Mouse (Mus musculus): ENCODE results near the gene Chmp6.

Chmp6 gene

DNA sequence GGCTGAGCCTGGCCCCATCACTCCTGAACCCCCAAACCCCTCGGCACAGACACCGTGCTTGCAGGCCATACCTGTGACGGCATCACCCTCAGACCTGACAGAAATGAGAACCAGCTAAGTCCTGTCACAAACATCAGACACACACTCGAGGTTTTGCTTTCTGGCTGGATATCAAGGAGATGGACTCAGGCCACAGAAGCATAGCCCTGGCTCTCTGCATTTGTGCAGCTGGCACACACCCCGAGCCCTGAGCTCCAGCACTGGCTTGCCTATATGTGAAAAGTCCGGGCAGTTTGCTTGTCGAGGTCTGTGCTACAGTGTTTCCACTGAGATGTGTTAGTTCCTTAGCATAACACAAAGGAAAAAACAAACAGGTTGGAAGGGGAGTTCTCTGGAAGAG lies 5.5 kb upstream of the Chmp6 start:
- DNase-seq (ENCODE audit: low spot score in 2 of 2) = no peak

DNA sequence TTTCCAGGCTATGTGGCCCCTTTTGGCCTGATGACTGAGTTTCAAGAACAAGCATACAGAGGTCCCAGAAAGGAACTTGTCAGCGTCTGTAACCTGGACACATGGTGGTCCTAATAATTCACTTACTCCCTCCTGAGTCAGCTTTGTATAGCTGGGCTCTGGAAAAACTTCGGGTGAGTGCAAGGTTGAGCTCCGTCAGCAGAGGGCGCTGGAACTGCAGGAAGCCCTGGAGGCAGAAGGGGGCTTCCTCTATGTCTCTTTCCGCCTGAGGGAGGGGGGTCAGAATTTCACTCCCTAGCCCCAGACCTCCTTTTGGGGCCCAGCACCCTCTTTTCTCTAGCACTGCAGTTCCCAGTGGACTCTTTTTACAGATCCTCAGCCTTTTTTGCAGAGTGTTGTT lies 3.8 kb upstream of the Chmp6 start:
- peak; percentile 84 to 87 for DNase-seq (ENCODE audit: low spot score in 2 of 2)

DNA sequence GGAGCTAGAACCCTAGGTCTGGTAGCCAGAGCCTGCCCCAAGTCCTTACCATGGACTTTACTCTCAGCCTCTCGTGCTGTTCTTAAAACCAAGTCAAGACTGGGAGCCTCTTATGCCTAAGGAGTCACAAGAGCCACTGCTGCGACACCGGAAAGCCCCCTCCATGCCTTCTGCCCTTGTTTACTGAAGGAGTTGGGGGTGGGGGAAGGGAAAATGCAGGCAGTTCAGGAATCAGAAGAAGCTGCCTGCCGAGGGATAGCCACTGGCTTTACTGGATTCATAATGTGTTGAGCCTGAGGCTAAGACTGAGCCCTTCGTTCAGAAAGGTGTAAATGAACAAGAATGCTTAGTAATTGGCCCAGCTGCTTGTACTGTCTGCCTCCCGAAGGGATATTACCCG lies 396 bp upstream of the Chmp6 start:
- DNase-seq (ENCODE audit: low spot score in 2 of 2) = no peak

DNA sequence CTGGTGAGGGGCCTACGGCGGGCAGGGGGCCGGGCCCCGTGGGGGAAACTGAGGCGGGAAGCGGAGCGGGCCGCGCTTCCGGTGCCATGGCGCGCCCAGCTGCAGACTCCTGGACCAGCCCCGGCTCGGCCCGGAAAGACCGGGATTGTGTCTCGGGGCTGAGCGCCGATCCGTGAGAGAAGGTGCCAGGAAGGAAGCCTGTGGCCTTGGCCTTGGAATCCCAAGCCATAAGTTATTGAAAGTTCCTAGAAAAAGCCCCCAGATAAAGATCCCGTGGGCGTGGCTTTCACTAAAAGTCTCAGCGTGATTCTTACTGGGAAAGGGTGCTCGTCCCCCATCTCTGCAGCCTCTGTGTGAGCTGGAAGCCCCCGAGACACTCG lies 684 bp downstream of the Chmp6 start:
- DNase-seq (ENCODE audit: low spot score in 2 of 2) = no peak

DNA sequence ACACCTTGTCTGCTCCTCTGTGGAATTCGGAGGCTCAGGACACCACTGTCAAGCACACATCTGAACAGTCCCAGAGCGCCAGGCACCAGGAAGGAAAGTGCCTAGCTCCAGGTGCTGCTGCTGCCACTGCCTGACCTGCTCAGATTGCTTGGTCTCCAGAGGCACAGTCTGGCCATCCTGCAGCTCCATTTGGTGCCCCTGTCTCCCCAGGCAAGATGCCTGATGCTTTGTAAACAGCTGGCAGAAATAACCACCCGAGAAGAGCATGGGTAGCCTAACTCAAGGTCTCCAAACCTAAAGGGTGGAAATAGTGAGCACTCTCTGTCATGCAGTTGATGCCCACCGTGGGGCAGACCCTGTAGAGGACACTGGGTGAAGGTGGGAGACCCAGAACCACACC lies 1.1 kb downstream of the Chmp6 start:
- no peak for DNase-seq (ENCODE audit: low spot score in 2 of 2)

DNA sequence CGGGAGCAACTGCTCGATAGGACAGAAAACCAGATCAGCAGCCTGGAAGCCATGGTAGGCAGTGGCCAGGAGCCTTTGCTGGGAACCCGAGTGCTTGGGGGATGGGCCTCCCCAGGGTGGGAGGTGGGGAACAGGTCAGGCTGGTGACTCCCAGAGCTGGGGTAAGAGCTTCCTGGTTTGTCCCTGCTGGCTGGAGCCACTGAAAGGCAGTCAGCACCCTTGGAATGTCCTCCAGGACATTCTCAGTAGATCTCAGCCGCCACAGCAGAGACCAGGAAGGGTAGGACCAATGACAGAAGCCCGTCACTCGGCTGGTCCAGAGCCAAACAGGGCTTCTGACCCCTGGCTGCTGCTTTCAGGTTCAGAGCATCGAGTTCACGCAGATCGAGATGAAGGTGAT lies 2.4 kb downstream of the Chmp6 start:
- DNase-seq (ENCODE audit: low spot score in 2 of 2) = no peak

DNA sequence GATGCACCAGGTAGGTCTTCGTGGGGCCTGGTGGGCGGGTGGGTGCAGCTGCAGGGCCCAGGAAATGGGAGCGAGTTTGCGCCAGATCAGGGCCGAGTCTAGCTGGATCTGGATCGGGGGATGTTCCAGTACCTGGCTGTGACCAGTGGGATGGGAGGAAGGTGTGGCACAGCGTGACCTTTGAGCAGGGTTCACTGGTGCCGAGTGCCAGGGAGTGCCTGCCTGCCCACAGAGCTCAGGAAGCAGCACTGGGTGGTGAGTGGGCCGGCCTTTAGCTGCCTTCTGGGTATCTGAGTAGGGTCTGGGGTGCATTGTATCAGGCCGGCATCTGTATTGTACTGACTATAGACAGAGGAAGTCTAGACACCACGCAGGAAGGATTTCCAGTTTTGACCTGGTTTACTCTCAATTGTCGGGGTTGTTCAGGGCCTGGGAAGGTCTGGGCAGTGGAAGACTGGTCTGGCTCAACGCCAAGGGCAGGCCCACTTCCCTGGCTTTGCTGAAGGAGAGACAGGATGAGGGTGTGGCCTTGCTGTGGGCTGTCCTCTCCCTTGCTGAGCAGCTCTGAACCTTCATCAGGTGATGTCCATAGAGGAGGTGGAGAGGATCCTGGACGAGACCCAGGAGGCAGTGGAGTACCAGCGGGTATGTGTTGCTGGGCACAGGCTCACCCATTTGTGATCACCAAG lies 3.0 kb downstream of the Chmp6 start:
- DNase-seq (ENCODE audit: low spot score in 2 of 2) = no peak

DNA sequence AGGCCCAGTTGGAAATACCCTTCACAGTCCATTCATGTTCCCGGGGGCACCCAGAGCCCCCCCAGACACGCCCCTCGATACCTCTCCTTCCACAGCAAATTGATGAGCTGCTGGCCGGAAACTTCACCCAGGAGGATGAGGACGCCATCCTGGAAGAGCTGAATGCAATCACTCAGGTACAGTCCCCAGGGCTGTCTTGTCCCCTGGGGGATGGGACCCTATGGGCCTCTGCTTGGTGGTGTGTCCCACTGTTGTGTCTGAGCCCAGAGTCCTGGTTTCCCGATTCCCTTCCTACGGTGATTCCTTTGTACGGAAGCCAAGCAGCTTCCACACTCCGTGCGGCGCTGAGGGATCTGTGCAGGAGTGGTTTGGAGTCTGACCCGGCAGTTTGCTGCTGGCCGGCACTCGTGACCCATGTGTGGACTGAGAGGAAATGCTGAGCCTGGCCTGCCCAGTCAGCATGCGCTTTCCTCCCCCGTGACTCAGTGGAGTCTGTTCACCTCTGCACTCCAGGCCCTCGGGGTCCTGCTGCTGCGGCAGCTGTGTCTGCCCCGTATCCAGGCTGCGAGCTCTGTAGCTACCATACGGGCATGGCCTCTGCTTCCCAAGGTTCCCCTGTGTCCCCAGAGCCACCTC lies 3.7 kb downstream of the Chmp6 start:
- no peak for DNase-seq (ENCODE audit: low spot score in 2 of 2)

DNA sequence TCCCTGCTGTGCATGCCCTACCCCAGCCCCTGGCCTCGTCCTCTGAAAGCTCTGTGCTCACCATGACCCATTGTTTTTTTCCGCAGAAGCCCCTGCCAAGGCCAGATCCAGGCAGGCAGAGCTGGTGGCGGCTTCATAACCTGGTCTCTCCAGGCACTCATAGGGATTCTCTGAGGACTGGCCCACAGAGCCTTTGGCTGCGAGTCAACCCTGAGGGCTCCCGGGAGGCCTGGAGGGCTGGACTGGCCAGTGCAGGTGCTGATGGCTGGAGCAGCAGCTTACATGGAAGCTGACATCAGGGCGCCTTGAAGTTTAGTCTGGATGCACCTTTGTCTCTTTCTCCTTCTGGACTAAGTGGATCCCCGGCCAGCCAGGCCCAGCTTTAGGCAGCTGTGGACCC lies 5.3 kb downstream of the Chmp6 start:
- no peak for DNase-seq (ENCODE audit: low spot score in 2 of 2)

DNA sequence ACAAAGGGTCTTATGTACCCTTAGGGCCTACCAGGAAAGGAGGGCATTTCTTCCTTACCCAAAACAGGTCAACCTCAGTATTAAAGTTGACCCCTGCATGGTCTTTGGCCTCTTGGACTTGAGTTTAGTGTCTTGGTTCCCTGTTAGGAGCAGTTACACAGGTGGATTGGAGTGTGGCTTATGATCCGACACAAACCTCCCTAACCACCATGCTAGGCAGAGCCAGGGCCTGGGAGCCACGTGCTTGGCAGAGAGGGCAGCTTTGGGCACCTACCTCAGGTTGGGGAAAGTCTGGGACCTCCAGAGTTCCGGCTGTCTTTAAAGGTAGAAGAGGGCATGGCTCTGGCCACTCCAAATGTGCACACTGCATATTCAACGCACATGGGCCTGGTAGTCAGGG lies 6.2 kb downstream of the Chmp6 start:
- DNase-seq (ENCODE audit: low spot score in 2 of 2) = no peak

DNA sequence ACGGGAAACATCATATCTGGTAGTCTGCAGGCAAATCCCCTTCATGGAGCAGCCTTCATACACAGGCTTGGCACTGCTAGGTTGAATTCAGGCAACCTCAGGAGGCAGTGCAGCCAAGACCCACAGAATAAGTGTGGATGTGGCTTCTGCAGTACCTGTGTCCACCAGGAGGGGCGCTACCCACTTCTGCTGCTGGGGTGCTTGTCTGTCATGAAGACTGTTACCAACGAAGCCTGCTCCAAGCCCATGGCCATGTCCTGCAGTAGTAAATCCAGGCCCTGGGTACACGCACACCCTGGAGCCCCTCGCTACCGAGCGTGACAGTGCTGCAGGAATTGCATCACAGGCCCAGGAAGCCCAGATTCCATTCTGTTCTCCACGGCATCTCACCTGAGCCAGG lies 6.7 kb downstream of the Chmp6 start:
- DNase-seq (ENCODE audit: low spot score in 2 of 2) = peak; percentile 73 to 78

DNA sequence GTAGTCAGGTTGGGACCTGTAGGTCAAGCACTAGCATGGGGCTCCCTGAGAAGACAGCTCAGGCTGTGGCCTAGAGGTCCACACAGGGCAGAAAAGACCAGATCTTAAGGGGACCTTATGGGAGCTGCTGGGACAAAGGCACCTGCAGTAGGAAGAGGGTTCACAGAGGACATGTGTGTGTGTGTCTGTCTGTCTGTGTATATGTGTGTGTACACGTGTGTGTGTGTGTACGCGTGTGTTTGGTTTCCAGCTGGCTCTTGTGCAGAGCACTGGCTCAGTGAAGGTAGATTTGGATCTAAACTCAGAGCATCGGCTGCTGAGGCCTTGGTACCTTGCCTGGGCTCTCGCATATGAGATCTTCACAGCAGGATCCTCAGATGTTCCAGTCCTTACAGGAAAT lies 7.4 kb downstream of the Chmp6 start:
- no peak for DNase-seq (ENCODE audit: low spot score in 2 of 2)

DNA sequence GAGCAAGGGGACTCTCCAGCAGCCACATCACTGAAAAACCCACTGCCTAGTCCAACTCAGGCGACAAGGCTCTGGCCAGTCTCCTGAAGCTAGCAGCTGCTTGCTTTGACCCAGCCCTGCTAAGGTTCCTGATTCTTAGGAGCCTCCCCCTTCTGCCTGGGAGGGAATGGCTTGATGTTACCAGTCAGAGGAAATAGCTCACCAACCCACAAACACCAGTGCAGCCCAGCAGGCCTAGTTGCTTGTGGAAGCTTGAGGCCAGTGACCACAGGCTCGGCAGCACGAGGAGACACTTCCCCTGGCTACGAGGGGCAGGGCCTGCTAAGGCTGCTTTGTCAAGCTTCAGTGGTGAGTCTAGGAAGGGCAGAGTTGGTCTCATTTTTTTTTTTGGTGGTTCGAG lies 11.9 kb downstream of the Chmp6 start:
- DNase-seq (ENCODE audit: low spot score in 2 of 2) = no peak

DNA sequence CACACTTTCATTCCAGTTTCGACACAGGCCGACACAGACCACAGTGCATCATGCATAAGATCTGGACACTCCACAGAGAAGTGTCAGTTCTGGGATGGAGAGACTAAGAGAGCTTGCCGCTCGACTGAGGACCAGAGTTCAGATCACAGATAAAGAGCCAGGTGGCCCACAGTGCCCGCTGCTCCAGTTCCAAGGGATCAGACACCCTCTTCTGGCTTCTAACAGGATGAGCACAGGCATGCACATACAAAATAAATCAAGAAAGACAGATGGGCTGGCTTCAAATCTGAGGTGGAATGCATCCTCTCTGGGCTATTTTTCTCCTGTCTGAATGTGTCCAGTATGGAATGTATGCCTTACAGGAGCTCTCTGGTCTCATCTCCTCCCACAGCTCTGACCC lies 13.5 kb downstream of the Chmp6 start:
- DNase-seq (ENCODE audit: low spot score in 2 of 2) = no peak

DNA sequence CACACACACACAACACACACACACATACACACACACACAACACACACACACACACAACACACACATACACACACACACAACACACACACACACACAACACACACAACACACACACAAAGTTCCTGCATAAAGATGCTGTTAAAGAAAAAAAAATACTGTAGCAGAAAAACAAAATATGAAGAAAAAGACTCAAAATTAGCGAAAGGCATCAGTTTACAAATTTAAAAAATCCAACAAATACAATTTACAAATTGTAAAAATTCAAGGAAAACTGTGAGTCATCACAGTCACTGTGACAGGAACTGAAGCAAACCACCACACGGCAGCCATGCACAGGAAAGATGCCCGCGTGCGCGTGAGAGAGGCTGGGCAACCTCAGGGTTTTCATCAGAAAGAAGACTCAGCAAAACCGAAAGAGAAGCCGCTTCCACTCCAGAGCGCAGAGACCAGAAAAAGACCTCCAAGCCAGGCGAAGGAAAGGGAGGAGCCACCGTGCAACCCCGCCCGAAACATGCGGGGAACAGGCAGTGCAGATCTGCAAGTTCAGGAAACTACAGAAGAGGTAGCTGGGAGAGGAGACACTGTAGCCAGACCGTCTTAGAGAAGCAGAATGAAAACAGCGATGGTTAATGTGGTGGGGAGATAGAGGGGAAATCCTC lies 14.9 kb downstream of the Chmp6 start:
- DNase-seq (ENCODE audit: low spot score in 2 of 2) = peak; percentile 64 to 70

DNA sequence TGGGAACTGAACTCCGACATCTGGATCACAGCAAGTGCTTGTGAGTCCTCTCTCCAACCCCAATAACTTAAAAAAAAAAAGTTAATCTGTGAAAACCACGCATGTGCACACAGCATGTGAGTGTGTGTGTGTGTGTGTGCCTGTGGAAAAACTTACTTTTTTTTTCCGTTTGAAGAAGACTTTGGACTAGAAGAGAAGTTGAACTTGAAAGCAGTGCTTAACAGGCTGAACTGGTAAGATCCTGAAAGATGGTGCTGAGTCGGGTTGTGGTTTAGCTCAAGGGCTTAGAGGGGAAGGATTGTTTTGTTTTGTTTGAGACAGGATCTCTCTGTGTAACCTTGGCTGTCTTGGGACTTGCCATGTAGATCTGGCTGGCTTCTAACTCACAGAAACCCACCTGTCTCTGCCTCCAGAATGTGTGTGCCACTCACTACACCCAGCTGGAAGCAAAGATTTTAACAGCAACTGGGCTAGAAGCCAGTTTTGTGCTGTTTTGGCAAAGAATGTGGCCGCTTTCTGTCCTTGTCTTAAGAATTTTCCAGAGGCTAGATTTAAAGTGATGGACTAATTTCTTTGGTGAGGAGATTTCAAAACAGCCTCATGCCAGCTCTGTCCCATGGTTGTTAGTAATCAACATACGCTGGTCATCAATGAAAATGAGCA lies 16.5 kb downstream of the Chmp6 start:
- no peak for DNase-seq (ENCODE audit: low spot score in 2 of 2)

DNA sequence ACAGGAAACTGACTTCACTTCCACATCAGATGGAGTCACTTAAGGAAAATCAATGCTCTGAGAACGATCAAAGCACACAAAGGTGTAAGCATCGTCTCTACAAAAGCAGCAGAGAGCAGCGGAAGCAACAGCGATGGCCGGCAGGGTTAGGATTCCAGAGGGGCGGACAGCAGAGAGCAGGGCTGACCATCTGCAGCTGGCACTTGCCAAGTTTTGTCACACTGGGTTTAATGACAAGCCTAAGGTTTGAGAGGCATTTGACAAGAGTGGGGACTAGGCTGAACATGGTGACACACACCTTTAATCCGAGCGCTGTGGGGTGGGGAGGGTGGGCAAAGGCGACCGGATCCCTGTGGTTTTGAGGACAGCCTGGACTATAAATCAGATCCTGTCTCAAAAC lies 18.6 kb downstream of the Chmp6 start:
- DNase-seq (ENCODE audit: low spot score in 2 of 2) = no peak

DNA sequence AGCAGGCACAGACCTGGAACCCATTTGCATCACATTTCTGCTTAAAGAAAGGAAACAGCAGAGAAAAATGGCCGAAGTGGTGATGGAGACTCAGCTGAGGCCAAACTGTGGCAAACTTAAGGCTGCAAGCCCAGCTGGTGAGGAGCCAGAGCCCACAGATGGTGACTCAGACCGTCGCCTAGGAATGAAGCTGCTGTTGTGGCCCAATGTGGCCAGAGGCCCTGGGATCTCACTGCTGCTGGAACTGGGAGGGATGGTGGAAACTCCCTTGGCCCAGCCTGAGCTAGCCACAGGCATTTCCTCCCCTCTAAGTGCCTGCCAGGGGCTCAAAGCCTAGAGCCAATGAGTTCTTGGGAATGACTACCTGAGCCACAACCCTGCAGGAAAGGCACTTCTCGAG lies 19.9 kb downstream of the Chmp6 start:
- DNase-seq (ENCODE audit: low spot score in 2 of 2) = no peak

DNA sequence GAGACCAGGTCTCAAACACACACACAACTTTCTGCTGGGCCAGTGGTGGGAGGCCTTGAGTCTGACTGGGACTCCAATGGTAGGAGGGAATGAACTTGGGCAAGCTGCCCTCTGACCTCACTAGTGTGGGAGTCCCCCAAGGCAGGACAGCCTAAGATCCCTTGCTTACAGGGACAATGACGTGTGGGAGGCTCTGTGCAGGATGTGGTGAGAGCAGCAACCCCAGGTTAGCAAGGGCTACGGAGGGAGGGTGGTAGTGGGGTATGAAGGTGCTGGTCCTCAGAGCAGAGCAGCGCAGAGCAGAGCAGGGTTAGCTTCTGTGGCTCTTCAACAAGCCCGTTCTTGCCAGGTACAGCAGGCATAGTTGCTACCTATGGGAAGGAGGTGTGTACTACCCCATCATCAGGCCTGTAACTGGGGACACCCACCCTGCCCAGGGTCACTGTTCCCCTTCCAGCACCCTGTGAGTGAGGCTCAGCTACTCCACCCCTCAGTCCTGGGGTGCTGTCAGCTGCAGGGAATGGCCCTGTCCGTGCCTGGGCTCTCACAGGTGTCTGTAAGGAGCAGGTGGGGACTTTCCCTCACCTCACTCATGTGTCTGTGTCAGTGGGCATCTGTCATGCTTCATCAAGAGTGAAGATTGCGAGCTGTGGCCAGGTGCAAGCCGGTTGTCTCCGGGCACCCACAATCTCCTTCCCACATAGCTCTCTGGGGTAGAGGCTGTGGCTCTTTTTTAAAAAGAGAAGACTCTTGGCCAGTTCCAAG lies 20.8 kb downstream of the Chmp6 start:
- DNase-seq (ENCODE audit: low spot score in 2 of 2) = no peak

DNA sequence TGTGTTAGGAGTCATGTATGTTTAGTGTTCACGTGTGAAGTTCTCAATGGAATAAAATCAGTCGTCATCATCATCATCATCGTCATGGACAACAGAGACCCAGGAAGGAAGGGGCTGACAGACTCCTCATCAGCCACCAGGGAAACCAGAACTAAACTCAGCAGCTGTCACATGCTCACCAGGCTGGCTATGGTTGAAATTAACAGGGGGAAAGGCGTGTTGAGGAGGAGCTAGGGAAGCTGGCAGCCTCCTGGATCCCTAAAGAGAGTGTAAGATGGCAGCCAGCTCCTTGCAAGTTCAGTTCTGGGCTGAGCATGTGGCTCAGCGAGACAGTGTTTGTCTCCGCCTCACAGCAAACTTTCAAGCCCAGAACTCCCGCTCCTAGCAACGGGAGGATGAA lies 21.5 kb downstream of the Chmp6 start:
- no peak for DNase-seq (ENCODE audit: low spot score in 2 of 2)

DNA sequence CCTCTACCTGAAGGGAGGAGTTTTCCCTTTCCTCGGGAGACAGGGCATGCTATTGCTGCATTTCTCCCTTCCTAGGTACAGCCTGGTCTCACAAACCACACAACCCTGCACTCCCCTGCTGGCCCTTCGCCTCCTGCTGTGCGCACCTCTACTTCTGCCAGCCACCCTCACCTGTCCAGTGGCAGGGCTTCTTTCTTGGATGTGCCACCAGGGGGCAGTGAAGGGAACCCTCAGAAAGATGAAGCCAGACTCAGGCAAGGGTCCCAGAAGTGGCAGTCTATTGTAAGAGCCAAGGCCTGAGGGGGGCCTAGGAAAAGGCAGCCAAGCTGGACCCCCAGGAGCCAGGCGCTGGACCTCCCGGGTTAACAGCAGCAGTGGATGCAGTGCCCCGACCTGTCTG lies 22.2 kb downstream of the Chmp6 start:
- peak; percentile 74 to 77 for DNase-seq (ENCODE audit: low spot score in 2 of 2)

DNA sequence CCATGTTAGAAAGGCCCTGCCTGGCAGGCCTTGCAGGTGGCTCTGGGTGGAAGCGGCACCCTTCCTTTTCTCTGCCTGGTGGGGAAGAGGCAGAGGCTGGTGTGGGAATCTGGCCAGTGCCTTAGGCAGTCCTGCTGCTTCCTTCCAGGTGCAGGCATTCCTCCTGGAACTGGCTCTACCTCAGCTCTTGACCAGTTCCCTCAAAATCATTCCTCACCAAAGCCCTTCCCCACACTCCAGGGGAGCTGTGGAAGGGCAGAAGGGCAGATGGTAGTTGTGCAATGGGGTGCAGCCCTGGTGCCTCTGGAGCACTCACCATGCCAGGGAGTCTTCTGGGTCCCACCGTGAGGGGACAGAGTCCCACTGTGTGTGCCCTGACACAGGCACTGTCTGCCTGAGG lies 23.2 kb downstream of the Chmp6 start:
- no peak for DNase-seq (ENCODE audit: low spot score in 2 of 2)

All from right cerebral cortex, adult 2 months (tissue).